Mouse (Mus musculus): ENCODE results near the gene Paqr7.

DNA sequence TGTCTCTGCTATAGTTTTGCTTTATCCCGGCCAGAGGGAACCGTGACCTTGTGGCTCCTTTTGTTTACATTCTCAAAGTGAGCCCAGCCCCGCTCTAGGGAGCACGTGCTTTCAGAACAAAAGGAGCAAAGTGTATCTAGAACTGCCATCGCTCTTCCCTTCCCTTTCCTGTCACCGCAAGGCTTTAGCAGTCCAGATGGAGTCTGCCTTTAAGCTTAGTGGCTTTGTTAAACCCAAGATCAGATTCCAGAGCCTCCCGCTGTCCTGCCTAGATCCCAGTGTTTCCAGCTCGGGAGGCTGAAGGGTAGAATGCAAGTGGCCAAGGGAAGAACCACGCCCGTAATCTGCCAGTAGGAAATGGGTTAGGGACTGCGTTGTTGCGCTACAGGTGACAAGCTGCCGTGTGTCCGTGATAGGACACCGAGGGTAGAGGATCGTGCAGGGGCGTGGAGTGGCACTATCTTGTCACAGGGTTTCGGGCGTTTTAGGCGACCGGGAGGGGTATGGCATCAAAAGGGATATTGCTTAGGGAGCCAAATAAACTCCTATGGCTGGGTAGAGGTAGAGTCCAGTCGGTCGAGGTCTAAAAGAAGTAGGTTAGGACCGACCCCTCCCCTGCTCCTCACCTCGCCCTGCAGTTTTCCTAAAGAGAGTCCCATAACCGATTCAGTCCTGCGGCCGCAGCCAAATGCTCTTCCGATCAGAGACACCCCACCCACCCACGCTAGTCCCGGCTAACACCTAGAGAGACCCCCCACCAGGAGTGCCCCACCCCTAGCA lies 28.9 kb upstream of the Paqr7 start:
- TF ChIP-seq CTCF (IDR thresholded peaks at IDR 0.05; ENCODE audit: insufficient read depth, low read length) (no peak), POLR2A (IDR thresholded peaks at IDR 0.05; ENCODE audit: borderline replicate concordance, extremely low read depth, low read depth, low read length) (peak; percentile 51; the same call in 1 of the 2 replicates)

Measured in lung, adult 2 months (tissue).